Mouse (Mus musculus): ENCODE results near the gene Klf3. TPM values are rescaled to one million over a fixed set of nuclear protein-coding genes. Genes with fewer than 3 reads are reported as not detected.

Klf3 gene
- 75.2 and 88.0 TPM in 2 replicates for polyA plus RNA-seq (2014; fragmentation: Nextera tagmentation; extraction: Ambion mirVana)

GRCm38 (mm10) chr5:64802795-64803719 is at the start of gene Klf3:
Klf3 (plus strand) TSS chr5:64803388.
- DNase-seq (ENCODE audit: low spot score) (peak; percentile 93), ATAC-seq (replicated peaks; ENCODE audit: low FRiP score, low TSS enrichment, low read depth) (peak; percentile 96)
- under 1% methylated on average over 91 of the region's 116 CpGs for WGBS
- H3K27me3 ChIP-seq (replicated peaks; ENCODE audit: control insufficient read depth, insufficient read depth, low read length), result no peaks in the 10 kb centered on the region
- peak within 1 kb of the TSS; percentile 99 for H3K27ac ChIP-seq (ENCODE audit: low read depth)
- H3K4me3 ChIP-seq (ENCODE audit: low read depth, low read length), result peak within 1 kb of the TSS; percentile 81
- H3K36me3 ChIP-seq (ENCODE audit: control insufficient read depth, insufficient read depth, low read length), result no peaks in the 10 kb centered on the region
- peaks cover 28% of the 10 kb centered on the region for H3K4me1 ChIP-seq (replicated peaks; ENCODE audit: control insufficient read depth, insufficient read depth, low read length)
- 0 out of 2 replicates have a peak, but pooled peaks cover 4% of the 10 kb centered on the region for H3K9me3 ChIP-seq (ENCODE audit: control insufficient read depth, low read length)
- peak within 1 kb of the TSS; percentile 98 for H3K9ac ChIP-seq (ENCODE audit: low read length)
- H3K4me2 ChIP-seq (ENCODE audit: low read length), result peak within 1 kb of the TSS; percentile 62

GRCm38 (mm10) chr5:64762295-64762694 is 40.9 kb upstream of the Klf3 start:
- 84% methylated on average over 4 of the region's 4 CpGs for whole genome bisulfite sequencing
- no peaks in the 10 kb centered on the region for H3K27me3 ChIP-seq (replicated peaks; ENCODE audit: control insufficient read depth, insufficient read depth, low read length)
- ATAC-seq (replicated peaks; ENCODE audit: low FRiP score, low TSS enrichment, low read depth) (no peak), DNase-seq (ENCODE audit: low spot score) (no peak)
- no peaks in the 10 kb centered on the region for H3K9me3 ChIP-seq (ENCODE audit: control insufficient read depth, low read length)
- H3K4me1 ChIP-seq (replicated peaks; ENCODE audit: control insufficient read depth, insufficient read depth, low read length), result no peaks in the 10 kb centered on the region
- H3K9ac ChIP-seq (ENCODE audit: low read length), result no peak overlapping the region
- no peak overlapping the region for H3K4me3 ChIP-seq (ENCODE audit: low read depth, low read length)
- no peak overlapping the region for H3K4me2 ChIP-seq (ENCODE audit: low read length)
- no peak overlapping the region for H3K27ac ChIP-seq (ENCODE audit: low read depth)
- no peaks in the 10 kb centered on the region for H3K36me3 ChIP-seq (ENCODE audit: control insufficient read depth, insufficient read depth, low read length)

GRCm38 (mm10) chr5:64764452-64764851 is 38.7 kb upstream of the Klf3 start:
- Histone ChIP-seq H3K27ac (ENCODE audit: low read depth) (no peak overlapping the region), H3K9me3 (ENCODE audit: control insufficient read depth, low read length) (no peaks in the 10 kb centered on the region), H3K9ac (ENCODE audit: low read length) (no peak overlapping the region), H3K36me3 (ENCODE audit: control insufficient read depth, insufficient read depth, low read length) (no peaks in the 10 kb centered on the region), H3K4me2 (ENCODE audit: low read length) (no peak overlapping the region), H3K27me3 (replicated peaks; ENCODE audit: control insufficient read depth, insufficient read depth, low read length) (no peaks in the 10 kb centered on the region), H3K4me3 (ENCODE audit: low read depth, low read length) (no peak overlapping the region), H3K4me1 (replicated peaks; ENCODE audit: control insufficient read depth, insufficient read depth, low read length) (no peaks in the 10 kb centered on the region)
- ATAC-seq (replicated peaks; ENCODE audit: low FRiP score, low TSS enrichment, low read depth) (no peak), DNase-seq (ENCODE audit: low spot score) (no peak)

- DNase-seq (ENCODE audit: low spot score) (no peak), ATAC-seq (replicated peaks; ENCODE audit: low FRiP score, low TSS enrichment, low read depth) (no peak)
- WGBS, result 91% methylated on average over 1 of the region's 1 CpGs
- Histone ChIP-seq H3K4me3 (ENCODE audit: low read depth, low read length) (no peak overlapping the region), H3K9ac (ENCODE audit: low read length) (no peak overlapping the region), H3K27ac (ENCODE audit: low read depth) (no peak overlapping the region), H3K27me3 (replicated peaks; ENCODE audit: control insufficient read depth, insufficient read depth, low read length) (no peaks in the 10 kb centered on the region), H3K4me2 (ENCODE audit: low read length) (no peak overlapping the region), H3K36me3 (ENCODE audit: control insufficient read depth, insufficient read depth, low read length) (no peaks in the 10 kb centered on the region), H3K4me1 (replicated peaks; ENCODE audit: control insufficient read depth, insufficient read depth, low read length) (no peaks in the 10 kb centered on the region), H3K9me3 (ENCODE audit: control insufficient read depth, low read length) (no peaks in the 10 kb centered on the region)
These were observed 37.4 kb upstream of the Klf3 start for GRCm38 (mm10) chr5:64765765-64766164.

- 90% methylated on average over 2 of the region's 2 CpGs for WGBS
- no peak for ATAC-seq (replicated peaks; ENCODE audit: low FRiP score, low TSS enrichment, low read depth)
- Histone ChIP-seq H3K27ac (ENCODE audit: low read depth) (no peak overlapping the region), H3K4me2 (ENCODE audit: low read length) (no peak overlapping the region), H3K4me3 (ENCODE audit: low read depth, low read length) (no peak overlapping the region), H3K36me3 (ENCODE audit: control insufficient read depth, insufficient read depth, low read length) (no peaks in the 10 kb centered on the region), H3K9me3 (ENCODE audit: control insufficient read depth, low read length) (no peaks in the 10 kb centered on the region), H3K9ac (ENCODE audit: low read length) (no peak overlapping the region), H3K4me1 (replicated peaks; ENCODE audit: control insufficient read depth, insufficient read depth, low read length) (no peaks in the 10 kb centered on the region), H3K27me3 (replicated peaks; ENCODE audit: control insufficient read depth, insufficient read depth, low read length) (no peaks in the 10 kb centered on the region)
- DNase-seq (ENCODE audit: low spot score), result no peak
These were observed 36.6 kb upstream of the Klf3 start for GRCm38 (mm10) chr5:64766626-64767025.

GRCm38 (mm10) chr5:64771619-64772018 is 31.6 kb upstream of the Klf3 start:
- Histone ChIP-seq H3K27ac (ENCODE audit: low read depth) (no peak overlapping the region), H3K4me2 (ENCODE audit: low read length) (no peak overlapping the region), H3K9ac (ENCODE audit: low read length) (no peak overlapping the region), H3K27me3 (replicated peaks; ENCODE audit: control insufficient read depth, insufficient read depth, low read length) (no peaks in the 10 kb centered on the region), H3K4me1 (replicated peaks; ENCODE audit: control insufficient read depth, insufficient read depth, low read length) (no peaks in the 10 kb centered on the region), H3K9me3 (ENCODE audit: control insufficient read depth, low read length) (no peaks in the 10 kb centered on the region), H3K36me3 (ENCODE audit: control insufficient read depth, insufficient read depth, low read length) (no peaks in the 10 kb centered on the region), H3K4me3 (ENCODE audit: low read depth, low read length) (no peak overlapping the region)
- 90% methylated on average over 2 of the region's 2 CpGs for WGBS
- no peak for ATAC-seq (replicated peaks; ENCODE audit: low FRiP score, low TSS enrichment, low read depth)
- no peak for DNase-seq (ENCODE audit: low spot score)

- no peaks in the 10 kb centered on the region for H3K4me1 ChIP-seq (replicated peaks; ENCODE audit: control insufficient read depth, insufficient read depth, low read length)
- no peaks in the 10 kb centered on the region for H3K27me3 ChIP-seq (replicated peaks; ENCODE audit: control insufficient read depth, insufficient read depth, low read length)
- ATAC-seq (replicated peaks; ENCODE audit: low FRiP score, low TSS enrichment, low read depth) (no peak), DNase-seq (ENCODE audit: low spot score) (no peak)
- 86% methylated on average over 5 of the region's 5 CpGs for WGBS
- no peak overlapping the region for H3K27ac ChIP-seq (ENCODE audit: low read depth)
- H3K36me3 ChIP-seq (ENCODE audit: control insufficient read depth, insufficient read depth, low read length), result no peaks in the 10 kb centered on the region
- H3K4me3 ChIP-seq (ENCODE audit: low read depth, low read length), result no peak overlapping the region
- no peak overlapping the region for H3K4me2 ChIP-seq (ENCODE audit: low read length)
- no peak overlapping the region for H3K9ac ChIP-seq (ENCODE audit: low read length)
- no peaks in the 10 kb centered on the region for H3K9me3 ChIP-seq (ENCODE audit: control insufficient read depth, low read length)
These were observed 25.0 kb upstream of the Klf3 start for GRCm38 (mm10) chr5:64778211-64778610.

GRCm38 (mm10) chr5:64779285-64779684 is 23.9 kb upstream of the Klf3 start:
- Histone ChIP-seq H3K9me3 (ENCODE audit: control insufficient read depth, low read length) (no peaks in the 10 kb centered on the region), H3K36me3 (ENCODE audit: control insufficient read depth, insufficient read depth, low read length) (no peaks in the 10 kb centered on the region), H3K9ac (ENCODE audit: low read length) (no peak overlapping the region), H3K4me3 (ENCODE audit: low read depth, low read length) (no peak overlapping the region), H3K4me2 (ENCODE audit: low read length) (no peak overlapping the region), H3K27ac (ENCODE audit: low read depth) (no peak overlapping the region), H3K4me1 (replicated peaks; ENCODE audit: control insufficient read depth, insufficient read depth, low read length) (no peaks in the 10 kb centered on the region), H3K27me3 (replicated peaks; ENCODE audit: control insufficient read depth, insufficient read depth, low read length) (no peaks in the 10 kb centered on the region)
- 79% methylated on average over 2 of the region's 2 CpGs for WGBS
- DNase-seq (ENCODE audit: low spot score), result no peak
- ATAC-seq (replicated peaks; ENCODE audit: low FRiP score, low TSS enrichment, low read depth), result no peak

- H3K4me2 ChIP-seq (ENCODE audit: low read length), result no peak overlapping the region
- ATAC-seq (replicated peaks; ENCODE audit: low FRiP score, low TSS enrichment, low read depth) (no peak), DNase-seq (ENCODE audit: low spot score) (no peak)
- H3K4me1 ChIP-seq (replicated peaks; ENCODE audit: control insufficient read depth, insufficient read depth, low read length), result no peaks in the 10 kb centered on the region
- no peak overlapping the region for H3K4me3 ChIP-seq (ENCODE audit: low read depth, low read length)
- H3K27me3 ChIP-seq (replicated peaks; ENCODE audit: control insufficient read depth, insufficient read depth, low read length), result no peaks in the 10 kb centered on the region
- no peaks in the 10 kb centered on the region for H3K36me3 ChIP-seq (ENCODE audit: control insufficient read depth, insufficient read depth, low read length)
- no peak overlapping the region for H3K9ac ChIP-seq (ENCODE audit: low read length)
- WGBS, result 67% methylated on average over 7 of the region's 7 CpGs
- H3K27ac ChIP-seq (ENCODE audit: low read depth), result no peak overlapping the region
- no peaks in the 10 kb centered on the region for H3K9me3 ChIP-seq (ENCODE audit: control insufficient read depth, low read length)
These were observed 22.4 kb upstream of the Klf3 start for GRCm38 (mm10) chr5:64780778-64781177.

Data from intestine, embryonic 14.5 days (tissue).